Mouse (Mus musculus): ENCODE measurements around the gene Gtf2f2. TPM values are rescaled to one million over a fixed set of nuclear protein-coding genes. Genes with fewer than 3 reads are reported as not detected.

The Gtf2f2 gene
- total and polyA plus RNA-seq, 2 experiments from 2014 or later: 41.5 to 47.6 TPM

DNA sequence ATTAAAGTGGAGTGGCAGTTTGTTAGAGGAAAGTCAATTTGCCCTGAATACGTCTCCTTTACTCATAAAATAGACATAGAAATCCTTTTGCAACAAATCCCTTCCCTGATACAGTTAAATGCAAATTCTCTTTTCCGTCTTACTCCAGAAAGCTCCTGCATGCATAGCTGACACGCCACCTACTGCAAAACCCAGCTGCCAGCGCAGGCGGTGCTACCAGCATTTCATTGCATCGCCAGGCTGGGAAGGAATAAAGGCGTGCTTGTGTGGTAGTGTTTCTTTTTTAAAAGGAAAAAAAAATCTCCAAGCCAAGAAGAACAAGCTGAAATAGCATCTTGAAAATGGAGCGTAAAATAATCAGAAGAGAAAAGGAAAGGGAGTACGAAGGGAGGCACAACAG is 48.4 kb downstream of the Gtf2f2 start:
- Histone ChIP-seq H3K4me2 (ENCODE audit: low read depth) (peak overlapping the region; percentile 53), H3K27ac (ENCODE audit: low read depth, low read length) (peak overlapping the region; percentile 77), H3K4me3 (ENCODE audit: low read depth, low read length) (peak overlapping the region; percentile 38), H3K9ac (peak overlapping the region; percentile 63), H3K9me3 (ENCODE audit: low read length) (no peaks in the 10 kb centered on the region), H3K4me1 (ENCODE audit: insufficient read depth) (no peaks in the 10 kb centered on the region; the same call in 1 of the 2 replicates), H3K36me3 (ENCODE audit: insufficient read depth) (no peaks in the 10 kb centered on the region), H3K27me3 (ENCODE audit: insufficient read depth, low read length) (no peaks in the 10 kb centered on the region)
- peak; percentile 93 for ATAC-seq
- DNase-seq: peak; percentile 88
- 13% methylated on average over 9 of the region's 9 CpGs for WGBS
- peak; percentile 76 for TF ChIP-seq CTCF (IDR thresholded peaks at IDR 0.05; ENCODE audit: low read depth)

DNA sequence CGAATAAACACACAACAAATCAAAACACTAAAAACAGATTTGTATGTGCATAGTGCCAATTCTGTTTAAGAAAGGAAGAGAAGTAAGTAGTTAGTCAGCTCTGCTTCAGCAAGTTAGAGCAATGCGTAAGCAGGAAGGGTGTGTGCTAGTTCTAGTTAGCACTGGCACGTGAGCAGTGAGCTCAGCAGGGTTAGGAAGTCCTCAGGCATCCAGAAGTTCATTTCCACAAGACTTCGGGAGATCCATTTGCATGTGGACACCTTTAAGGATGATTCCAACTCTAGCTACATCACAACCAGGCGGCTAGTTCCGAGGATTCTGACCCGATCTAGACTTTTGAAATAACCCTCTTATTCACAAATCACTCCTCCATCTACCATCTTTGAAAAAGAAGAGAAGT is 55.9 kb downstream of the Gtf2f2 start, which contains the start of gene Kctd4:
Gene Kctd4, plus strand, starts transcription at position 244 of the 400 bp plus-strand sequence.
- H3K4me2 ChIP-seq (ENCODE audit: low read depth): no peak within 1 kb of the TSS

DNA sequence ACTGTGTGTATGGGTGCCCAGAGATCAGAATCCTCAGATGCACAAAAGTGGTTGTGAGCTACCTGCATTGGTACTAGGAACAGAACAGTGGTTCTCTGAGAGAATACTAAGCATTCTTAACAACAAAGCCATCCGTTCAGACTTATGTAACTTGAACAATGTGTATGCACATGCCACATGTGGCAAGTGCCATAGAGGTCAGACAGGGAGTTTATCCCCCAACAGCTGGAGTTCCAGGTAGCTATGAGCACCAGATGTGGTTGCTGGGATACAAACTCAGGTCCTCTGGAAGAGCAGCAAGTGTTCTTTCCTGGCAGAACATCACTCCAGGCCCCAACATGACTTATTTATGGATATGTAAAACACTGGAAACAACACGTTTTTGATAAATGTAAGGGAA is 57.7 kb downstream of the Gtf2f2 start:
- no peak for DNase-seq
- Histone ChIP-seq H3K27ac (ENCODE audit: low read depth, low read length) (no peak overlapping the region), H3K9me3 (ENCODE audit: low read length) (no peaks in the 10 kb centered on the region), H3K4me3 (ENCODE audit: low read depth, low read length) (no peak overlapping the region), H3K36me3 (ENCODE audit: insufficient read depth) (no peaks in the 10 kb centered on the region), H3K9ac (no peak overlapping the region), H3K27me3 (ENCODE audit: insufficient read depth, low read length) (no peaks in the 10 kb centered on the region), H3K4me1 (ENCODE audit: insufficient read depth) (no peaks in the 10 kb centered on the region), H3K4me2 (ENCODE audit: low read depth) (no peak overlapping the region)
- TF ChIP-seq CTCF (IDR thresholded peaks at IDR 0.05; ENCODE audit: low read depth): no peak
- 53% methylated on average over 2 of the region's 2 CpGs for WGBS
- no peak for ATAC-seq

More for the DNA sequence above, 55.9 kb downstream of the Gtf2f2 start, which contains the start of gene Kctd4:
- H3K4me3 ChIP-seq (ENCODE audit: low read depth, low read length): no peak within 1 kb of the TSS
- no peaks in the 10 kb centered on the region for H3K9me3 ChIP-seq (ENCODE audit: low read length)
- no peak for DNase-seq
- no peak within 1 kb of the TSS for H3K9ac ChIP-seq
- no peaks in the 10 kb centered on the region for H3K4me1 ChIP-seq (ENCODE audit: insufficient read depth)
- no peak within 1 kb of the TSS for H3K27ac ChIP-seq (ENCODE audit: low read depth, low read length)
- WGBS: 90% methylated on average over 7 of the region's 7 CpGs
- TF ChIP-seq CTCF (IDR thresholded peaks at IDR 0.05; ENCODE audit: low read depth): no peak
- no peak for ATAC-seq
- no peaks in the 10 kb centered on the region for H3K27me3 ChIP-seq (ENCODE audit: insufficient read depth, low read length)
- no peaks in the 10 kb centered on the region for H3K36me3 ChIP-seq (ENCODE audit: insufficient read depth)

DNA sequence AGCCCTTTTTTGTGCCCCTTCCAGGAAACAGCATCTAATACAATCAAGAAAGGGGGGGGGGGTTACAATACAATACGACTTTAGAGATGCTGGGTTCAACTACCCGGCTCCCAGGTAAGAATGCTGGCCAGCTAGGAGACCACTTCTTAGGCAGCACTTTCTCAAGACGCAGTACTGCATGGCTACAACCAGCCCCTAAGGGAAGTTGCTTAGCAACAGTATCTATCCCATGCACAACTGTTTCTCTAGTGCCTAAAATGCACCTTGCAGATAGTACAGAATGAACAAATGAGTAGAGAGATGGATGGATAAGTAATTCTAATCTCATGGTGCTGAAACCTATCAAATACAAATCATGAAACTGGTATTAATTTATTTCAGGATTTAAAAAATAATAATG is 63.0 kb downstream of the Gtf2f2 start:
- 0 out of 2 replicates have a peak overlapping the region, but pooled peaks have one; percentile 24 for H3K27ac ChIP-seq (ENCODE audit: low read depth, low read length)
- H3K4me1 ChIP-seq (ENCODE audit: insufficient read depth): peaks cover 3% of the 10 kb centered on the region; the same call in 1 of the 2 replicates
- H3K36me3 ChIP-seq (ENCODE audit: insufficient read depth): no peaks in the 10 kb centered on the region
- H3K27me3 ChIP-seq (ENCODE audit: insufficient read depth, low read length): no peaks in the 10 kb centered on the region
- peak; percentile 53; the same call in 1 of the 2 replicates for ATAC-seq
- TF ChIP-seq CTCF (IDR thresholded peaks at IDR 0.05; ENCODE audit: low read depth): no peak
- H3K4me2 ChIP-seq (ENCODE audit: low read depth): no peak overlapping the region
- H3K9ac ChIP-seq: 0 out of 2 replicates have a peak overlapping the region, but pooled peaks have one; percentile 18
- no peak for DNase-seq
- no peaks in the 10 kb centered on the region for H3K9me3 ChIP-seq (ENCODE audit: low read length)
- no peak overlapping the region for H3K4me3 ChIP-seq (ENCODE audit: low read depth, low read length)
- 28% methylated on average over 3 of the region's 3 CpGs for WGBS

DNA sequence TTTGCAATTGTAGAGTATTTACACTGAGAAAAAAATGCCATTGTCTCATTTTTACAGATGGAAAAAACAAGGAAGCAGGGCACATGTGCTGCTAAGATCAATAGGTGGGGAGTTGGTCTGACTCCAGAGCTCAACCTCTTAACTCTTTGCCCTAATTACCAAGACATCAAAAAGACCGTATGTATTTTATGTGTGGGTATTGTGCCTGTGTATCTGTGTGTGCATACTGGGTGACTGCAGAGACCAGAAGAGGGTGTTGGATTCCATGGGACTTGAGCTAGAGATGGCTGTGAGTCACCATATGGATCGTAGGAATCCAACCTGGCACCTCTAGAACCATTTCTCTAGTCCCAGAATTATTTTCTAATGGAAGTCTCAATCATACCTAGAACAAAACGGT is 68.3 kb downstream of the Gtf2f2 start:
- Histone ChIP-seq H3K36me3 (ENCODE audit: insufficient read depth) (no peaks in the 10 kb centered on the region), H3K9ac (no peak overlapping the region), H3K4me3 (ENCODE audit: low read depth, low read length) (no peak overlapping the region), H3K27ac (ENCODE audit: low read depth, low read length) (no peak overlapping the region), H3K4me2 (ENCODE audit: low read depth) (no peak overlapping the region), H3K27me3 (ENCODE audit: insufficient read depth, low read length) (no peaks in the 10 kb centered on the region), H3K9me3 (ENCODE audit: low read length) (no peaks in the 10 kb centered on the region), H3K4me1 (ENCODE audit: insufficient read depth) (no peaks in the 10 kb centered on the region)
- DNase-seq (no peak), ATAC-seq (no peak)
- 95% methylated on average over 3 of the region's 3 CpGs for WGBS
- no peak for TF ChIP-seq CTCF (IDR thresholded peaks at IDR 0.05; ENCODE audit: low read depth)

DNA sequence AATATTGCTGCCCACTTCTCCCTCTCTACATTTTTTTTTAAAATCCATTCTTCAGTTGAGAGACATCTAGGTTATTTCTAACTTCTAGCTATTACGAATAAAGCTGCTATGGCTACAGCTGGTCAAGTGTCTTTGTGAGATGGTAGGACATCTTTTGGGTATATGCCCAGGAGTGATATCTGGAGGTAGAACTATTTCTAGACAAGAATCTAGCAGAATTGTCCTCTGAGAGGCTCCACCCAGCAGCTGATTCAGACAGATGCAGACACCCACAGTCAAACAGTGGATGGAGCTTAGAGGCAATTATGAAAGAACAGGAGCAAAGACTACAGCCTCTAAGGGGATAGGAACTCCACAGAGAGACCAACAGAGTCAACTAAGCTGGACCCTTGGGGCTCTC is 69.2 kb downstream of the Gtf2f2 start:
- no peak for DNase-seq
- no peak overlapping the region for H3K9ac ChIP-seq
- WGBS: 97% methylated on average over 1 of the region's 1 CpGs
- H3K36me3 ChIP-seq (ENCODE audit: insufficient read depth): no peaks in the 10 kb centered on the region
- H3K27me3 ChIP-seq (ENCODE audit: insufficient read depth, low read length): no peaks in the 10 kb centered on the region
- H3K4me3 ChIP-seq (ENCODE audit: low read depth, low read length): no peak overlapping the region
- TF ChIP-seq CTCF (IDR thresholded peaks at IDR 0.05; ENCODE audit: low read depth): no peak
- no peak overlapping the region for H3K27ac ChIP-seq (ENCODE audit: low read depth, low read length)
- ATAC-seq: no peak
- no peaks in the 10 kb centered on the region for H3K9me3 ChIP-seq (ENCODE audit: low read length)
- no peak overlapping the region for H3K4me2 ChIP-seq (ENCODE audit: low read depth)
- H3K4me1 ChIP-seq (ENCODE audit: insufficient read depth): no peaks in the 10 kb centered on the region

DNA sequence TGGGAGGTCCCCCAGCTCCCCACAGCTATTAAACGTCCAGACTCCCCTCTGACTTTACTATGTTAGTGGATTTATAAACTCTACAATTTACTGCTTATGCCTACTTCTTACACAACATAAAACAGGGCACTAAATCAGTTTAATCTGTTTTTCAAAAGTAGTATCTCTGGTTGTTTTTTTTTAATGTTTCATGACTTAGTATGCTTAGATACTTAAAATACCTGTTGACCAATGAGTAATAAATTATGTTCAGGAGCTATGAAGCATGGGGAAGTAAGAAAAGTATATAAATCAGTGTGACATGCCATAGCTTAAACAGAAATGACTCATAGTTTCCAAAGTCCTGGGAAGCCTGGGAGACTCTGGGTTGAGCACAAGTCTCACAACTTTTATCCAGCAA is 73.0 kb downstream of the Gtf2f2 start:
- WGBS: 64% methylated on average over 1 of the region's 1 CpGs
- ATAC-seq: no peak

More for the DNA sequence above, 73.0 kb downstream of the Gtf2f2 start:
- Histone ChIP-seq H3K9ac (no peak overlapping the region), H3K36me3 (ENCODE audit: insufficient read depth) (no peaks in the 10 kb centered on the region), H3K27me3 (ENCODE audit: insufficient read depth, low read length) (no peaks in the 10 kb centered on the region), H3K4me1 (ENCODE audit: insufficient read depth) (no peaks in the 10 kb centered on the region), H3K4me3 (ENCODE audit: low read depth, low read length) (no peak overlapping the region), H3K27ac (ENCODE audit: low read depth, low read length) (no peak overlapping the region), H3K4me2 (ENCODE audit: low read depth) (no peak overlapping the region), H3K9me3 (ENCODE audit: low read length) (no peaks in the 10 kb centered on the region)
- no peak for TF ChIP-seq CTCF (IDR thresholded peaks at IDR 0.05; ENCODE audit: low read depth)
- DNase-seq: no peak

Data from forebrain, postnatal 0 days (tissue).